Mouse (Mus musculus) spleen, adult 2 months (tissue): Measurements from ENCODE around the gene Atp6v1f.

ENCODE experiments used
- CTCF ChIP-seq: fragments of 200-500 bp; IDR thresholded peaks from 2 replicates; pipeline ENCODE4 v1.5.1; 2011; ENCODE audit warnings: mild to moderate bottlenecking, inconsistent platforms; ENCODE audit not compliant: insufficient read depth, insufficient read length, insufficient replicate concordance; ENCODE audit errors: extremely low read depth
- POLR2A ChIP-seq: fragments of 200-500 bp; IDR thresholded peaks from 2 replicates; pipeline ENCODE4 v1.6.1; 2011; ENCODE audit warnings: low read depth, low read length, inconsistent platforms

- no peak for TF ChIP-seq CTCF
- TF ChIP-seq POLR2A: no peak
Observed at GRCm38 (mm10) chr6:29507447-29508309, 40.2 kb downstream of the Atp6v1f start, which contains the start of gene Kcp.
